Mouse (Mus musculus): ENCODE results near the gene Rapgef2. TPM values are rescaled to one million over a fixed set of nuclear protein-coding genes. Genes with fewer than 3 reads are reported as not detected.
A peak's percentile ranks its signal among the peaks of the same experiment; 100 is the strongest.

Rapgef2 gene
- polyA plus RNA-seq, 1 experiment: 1.5 TPM

DNA sequence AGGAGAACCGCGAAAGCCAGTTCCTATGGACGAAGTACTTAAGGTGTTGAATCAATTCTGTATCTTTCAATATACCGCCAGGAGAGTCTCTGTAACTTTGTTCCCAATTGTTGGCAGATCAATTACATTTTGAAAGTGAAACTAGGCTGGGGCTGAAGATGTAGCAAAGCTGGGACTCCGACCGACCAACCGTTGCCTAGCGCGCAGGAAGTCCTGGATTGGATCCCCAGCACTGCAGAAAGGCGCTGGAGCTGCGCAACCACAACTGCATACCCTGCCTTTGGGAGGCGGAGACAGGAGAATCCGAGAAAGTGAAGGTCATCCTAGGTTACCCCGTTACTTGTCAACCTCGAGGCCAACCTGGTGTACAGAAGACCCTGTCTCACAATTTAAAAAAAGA is 13.1 kb upstream of the Rapgef2 start:
- Histone ChIP-seq H3K9me3 (peaks cover 7% of the 10 kb centered on the region), H3K36me3 (replicated peaks; ENCODE audit: low read length) (no peaks in the 10 kb centered on the region), H3K4me3 (replicated peaks) (peak overlapping the region; percentile 18), H3K4me1 (peaks cover 5% of the 10 kb centered on the region; the same call in 1 of the 2 replicates), H3K27me3 (replicated peaks) (peaks cover 1% of the 10 kb centered on the region)
- TF ChIP-seq FLI1 (IDR thresholded peaks at IDR 0.05; ENCODE audit: low read length): no peak
- TF ChIP-seq GATA1 (IDR thresholded peaks at IDR 0.05; ENCODE audit: borderline replicate concordance, low read length): no peak

DNA sequence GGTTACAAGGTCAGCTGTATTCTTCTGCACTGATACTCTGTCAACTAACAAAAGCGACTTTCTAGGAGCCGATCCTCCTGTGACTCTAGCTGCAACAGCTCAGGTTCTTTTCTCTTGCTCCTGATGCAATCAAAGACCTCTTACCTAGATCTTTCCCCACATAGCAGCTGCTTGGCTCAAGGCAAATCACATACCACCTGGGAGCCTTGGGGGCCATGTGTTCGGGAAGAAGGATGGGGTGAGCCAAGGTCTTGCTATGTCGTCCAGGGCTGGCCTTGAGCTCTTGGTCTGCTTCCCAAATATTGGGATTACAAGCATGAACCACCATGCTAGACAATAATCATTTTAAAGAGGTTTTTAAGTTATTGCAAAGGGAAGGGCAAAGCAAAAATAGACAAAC is 11.0 kb upstream of the Rapgef2 start:
- no peak overlapping the region for H3K4me3 ChIP-seq (replicated peaks)
- H3K4me1 ChIP-seq: peaks cover 5% of the 10 kb centered on the region; the same call in 1 of the 2 replicates
- peaks cover 7% of the 10 kb centered on the region for H3K9me3 ChIP-seq
- peaks cover 3% of the 10 kb centered on the region for H3K27me3 ChIP-seq (replicated peaks)
- no peaks in the 10 kb centered on the region for H3K36me3 ChIP-seq (replicated peaks; ENCODE audit: low read length)
- TF ChIP-seq FLI1 (IDR thresholded peaks at IDR 0.05; ENCODE audit: low read length) (no peak), GATA1 (IDR thresholded peaks at IDR 0.05; ENCODE audit: borderline replicate concordance, low read length) (no peak)

DNA sequence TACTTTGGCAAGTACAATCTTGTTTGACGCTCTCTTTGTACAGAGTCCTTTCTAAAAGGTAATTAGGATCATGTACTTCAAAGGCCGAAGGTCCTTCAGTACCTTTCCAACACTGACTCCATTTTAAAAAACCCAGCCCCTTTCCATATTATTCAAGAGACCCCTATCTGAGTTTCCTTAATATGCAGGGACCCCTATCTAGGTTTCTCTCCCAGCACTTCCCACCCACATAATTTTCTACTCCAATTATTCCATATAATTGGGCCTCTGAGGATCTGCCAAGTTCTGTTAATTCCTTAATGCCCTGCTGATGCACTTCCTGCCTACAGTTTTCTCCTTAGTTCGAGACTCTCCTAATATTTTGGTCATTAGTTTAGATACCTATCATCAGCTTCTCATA is 10.3 kb upstream of the Rapgef2 start:
- TF ChIP-seq GATA1 (IDR thresholded peaks at IDR 0.05; ENCODE audit: borderline replicate concordance, low read length): no peak
- no peak for TF ChIP-seq FLI1 (IDR thresholded peaks at IDR 0.05; ENCODE audit: low read length)
- Histone ChIP-seq H3K4me1 (peaks cover 5% of the 10 kb centered on the region; the same call in 1 of the 2 replicates), H3K27me3 (replicated peaks) (peaks cover 3% of the 10 kb centered on the region), H3K4me3 (replicated peaks) (no peak overlapping the region), H3K36me3 (replicated peaks; ENCODE audit: low read length) (no peaks in the 10 kb centered on the region), H3K9me3 (peaks cover 7% of the 10 kb centered on the region)

DNA sequence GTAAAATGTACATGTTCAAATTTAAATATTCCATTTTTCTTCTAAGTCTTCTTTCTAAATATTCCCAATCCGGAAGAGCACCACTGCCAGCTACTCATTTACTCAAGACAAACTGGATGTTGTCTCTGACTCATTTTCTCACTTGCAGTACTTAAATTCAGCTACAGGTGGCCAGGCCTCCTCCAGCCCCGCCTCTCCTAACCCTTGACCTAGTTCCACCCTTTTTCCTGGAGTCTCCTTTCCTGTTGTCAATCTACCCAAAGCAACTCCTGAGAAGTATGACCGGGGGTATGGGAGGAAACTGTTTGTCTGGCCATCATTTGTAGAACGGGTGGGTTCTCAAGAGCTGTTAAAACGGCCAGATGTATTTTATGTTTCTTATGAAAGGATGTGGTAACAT is 9.7 kb upstream of the Rapgef2 start:
- Histone ChIP-seq H3K9me3 (peaks cover 7% of the 10 kb centered on the region), H3K36me3 (replicated peaks; ENCODE audit: low read length) (no peaks in the 10 kb centered on the region), H3K4me3 (replicated peaks) (no peak overlapping the region), H3K4me1 (peaks cover 5% of the 10 kb centered on the region; the same call in 1 of the 2 replicates), H3K27me3 (replicated peaks) (peaks cover 3% of the 10 kb centered on the region)
- TF ChIP-seq FLI1 (IDR thresholded peaks at IDR 0.05; ENCODE audit: low read length) (no peak), GATA1 (IDR thresholded peaks at IDR 0.05; ENCODE audit: borderline replicate concordance, low read length) (no peak)

DNA sequence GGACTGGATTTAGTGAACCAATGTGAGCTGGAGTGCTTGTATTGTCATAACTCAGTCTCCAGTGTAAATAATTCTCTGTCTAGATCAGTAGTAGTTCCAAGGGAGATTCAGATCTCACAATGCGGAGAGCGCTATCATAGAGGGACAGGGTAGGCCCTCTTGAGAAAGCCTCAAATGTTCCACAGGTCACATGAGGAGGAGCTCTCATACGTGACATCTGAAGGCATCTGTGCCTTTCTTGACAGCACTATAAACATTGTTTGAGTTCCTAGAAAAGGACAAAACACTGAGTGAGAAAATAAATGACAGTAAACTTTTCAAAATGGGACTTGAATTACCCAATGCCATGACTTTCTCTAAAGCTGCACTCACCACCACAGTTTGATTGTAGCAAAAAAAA is 8.4 kb upstream of the Rapgef2 start:
- peaks cover 14% of the 10 kb centered on the region for H3K4me1 ChIP-seq
- no peak overlapping the region for H3K4me3 ChIP-seq (replicated peaks)
- TF ChIP-seq GATA1 (IDR thresholded peaks at IDR 0.05; ENCODE audit: borderline replicate concordance, low read length) (no peak), FLI1 (IDR thresholded peaks at IDR 0.05; ENCODE audit: low read length) (no peak)
- no peaks in the 10 kb centered on the region for H3K36me3 ChIP-seq (replicated peaks; ENCODE audit: low read length)
- H3K27me3 ChIP-seq (replicated peaks): peaks cover 3% of the 10 kb centered on the region
- peaks cover 7% of the 10 kb centered on the region for H3K9me3 ChIP-seq

DNA sequence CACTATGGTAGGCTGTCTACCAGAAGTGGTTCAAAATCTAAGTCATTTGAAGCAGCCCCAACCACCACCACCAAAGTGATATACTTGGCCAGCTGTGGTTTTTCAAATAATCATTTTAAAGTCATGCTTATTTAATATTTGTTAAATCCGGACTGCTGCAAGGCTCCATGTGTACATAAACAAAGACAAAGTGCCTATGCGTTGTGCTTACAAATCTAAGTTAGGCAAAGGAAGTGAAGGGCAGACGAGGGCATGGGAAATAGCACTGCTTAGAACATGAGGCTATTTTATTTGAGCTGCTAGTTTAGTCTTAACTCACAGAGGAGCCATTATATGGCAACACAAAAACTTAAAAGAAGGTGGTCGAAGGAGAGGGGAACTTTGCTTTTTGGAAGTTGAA is 6.7 kb upstream of the Rapgef2 start:
- TF ChIP-seq GATA1 (IDR thresholded peaks at IDR 0.05; ENCODE audit: borderline replicate concordance, low read length) (no peak), FLI1 (IDR thresholded peaks at IDR 0.05; ENCODE audit: low read length) (no peak)
- Histone ChIP-seq H3K27me3 (replicated peaks) (peaks cover 3% of the 10 kb centered on the region), H3K4me1 (peaks cover 28% of the 10 kb centered on the region), H3K36me3 (replicated peaks; ENCODE audit: low read length) (no peaks in the 10 kb centered on the region), H3K4me3 (replicated peaks) (no peak overlapping the region), H3K9me3 (no peaks in the 10 kb centered on the region; the same call in 1 of the 2 replicates)

DNA sequence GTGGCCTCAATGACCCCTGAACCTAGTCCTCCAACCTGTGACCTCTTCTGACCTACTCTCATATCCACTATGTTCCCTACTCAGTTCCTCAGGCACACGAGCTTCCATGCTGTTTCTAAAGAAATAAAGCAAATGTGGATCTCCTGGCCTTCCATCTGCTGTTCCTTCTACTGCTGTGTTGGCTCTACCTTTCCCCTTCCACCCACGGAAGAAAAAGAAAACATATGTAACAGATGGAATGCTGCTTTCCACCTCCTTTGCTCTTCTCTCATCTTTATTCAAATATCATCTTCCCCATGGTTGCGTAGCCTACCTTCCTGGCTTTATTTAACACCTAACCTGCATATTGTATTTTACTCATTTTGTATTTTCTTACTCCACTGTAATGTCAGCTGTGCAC is 2.7 kb upstream of the Rapgef2 start:
- no peak overlapping the region for H3K4me3 ChIP-seq (replicated peaks)
- TF ChIP-seq GATA1 (IDR thresholded peaks at IDR 0.05; ENCODE audit: borderline replicate concordance, low read length) (no peak), FLI1 (IDR thresholded peaks at IDR 0.05; ENCODE audit: low read length) (no peak)
- no peaks in the 10 kb centered on the region for H3K36me3 ChIP-seq (replicated peaks; ENCODE audit: low read length)
- H3K27me3 ChIP-seq (replicated peaks): peaks cover 3% of the 10 kb centered on the region
- H3K4me1 ChIP-seq: peaks cover 50% of the 10 kb centered on the region
- no peaks in the 10 kb centered on the region for H3K9me3 ChIP-seq

DNA sequence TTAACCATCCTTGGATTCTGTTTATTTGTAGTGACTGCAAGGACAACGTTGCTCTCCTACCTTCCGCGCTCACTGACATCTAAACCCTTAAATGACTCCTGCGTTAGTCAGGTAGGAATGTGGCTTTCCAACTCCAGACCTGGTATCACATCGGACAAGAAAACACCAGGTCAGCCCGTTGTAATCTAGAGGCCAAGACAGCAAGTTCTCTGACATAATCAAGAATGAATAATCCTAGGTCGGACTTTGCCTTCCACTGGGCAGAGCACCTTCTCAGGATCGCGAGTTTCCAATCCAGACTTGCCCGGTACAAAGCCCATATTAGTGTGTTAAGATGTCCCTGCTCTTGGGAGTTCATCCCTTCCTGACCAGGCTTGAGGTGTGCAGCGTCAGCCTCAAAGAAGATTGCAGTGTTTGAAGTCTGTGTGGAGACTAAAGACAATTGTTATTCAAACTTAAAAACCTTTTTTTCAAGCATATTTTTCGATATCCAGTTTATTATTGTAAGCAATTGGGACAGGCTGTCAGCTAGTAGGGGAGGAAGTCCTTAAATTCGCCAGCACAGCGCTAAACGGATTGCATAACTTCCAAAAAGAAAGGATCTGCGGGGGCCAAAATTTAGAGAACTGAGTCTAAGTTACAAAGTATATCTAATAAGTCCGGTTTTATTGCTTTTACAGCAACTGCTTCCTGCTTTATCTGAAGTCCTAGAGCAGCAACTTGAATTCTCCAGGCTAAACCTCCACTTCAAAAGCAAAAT is 1.6 kb upstream of the Rapgef2 start:
- TF ChIP-seq GATA1 (IDR thresholded peaks at IDR 0.05; ENCODE audit: borderline replicate concordance, low read length): no peak
- no peak for TF ChIP-seq FLI1 (IDR thresholded peaks at IDR 0.05; ENCODE audit: low read length)
- peak overlapping the region; percentile 97 for H3K4me3 ChIP-seq (replicated peaks)
- no peaks in the 10 kb centered on the region for H3K9me3 ChIP-seq
- H3K36me3 ChIP-seq (replicated peaks; ENCODE audit: low read length): no peaks in the 10 kb centered on the region
- H3K4me1 ChIP-seq: peaks cover 61% of the 10 kb centered on the region
- H3K27me3 ChIP-seq (replicated peaks): no peaks in the 10 kb centered on the region

DNA sequence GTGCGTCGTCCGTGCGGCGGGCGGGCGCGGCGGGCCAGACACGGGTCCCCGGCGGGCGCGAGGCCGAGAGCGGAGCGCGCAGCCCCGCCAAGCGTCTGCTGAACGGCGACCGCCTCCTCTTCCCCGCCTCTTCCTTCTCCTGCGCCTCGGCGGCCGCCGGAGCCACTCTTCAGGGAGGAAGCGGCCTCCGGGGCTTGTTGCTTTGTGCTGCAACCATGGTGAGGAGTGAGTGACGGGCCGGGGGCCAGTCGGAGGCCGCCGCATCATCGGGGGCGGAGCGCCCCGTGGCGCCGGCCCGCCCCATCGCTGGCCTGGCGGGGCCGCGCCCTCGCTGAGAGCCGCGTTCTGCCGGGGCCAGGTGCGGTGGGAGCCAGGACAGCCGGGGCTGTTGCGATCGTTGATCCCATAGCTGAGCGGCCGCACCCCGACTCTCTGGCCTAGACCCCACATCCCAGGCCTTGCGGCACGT is 825 bp upstream of the Rapgef2 start:
- Histone ChIP-seq H3K9me3 (no peaks in the 10 kb centered on the region), H3K36me3 (replicated peaks; ENCODE audit: low read length) (no peaks in the 10 kb centered on the region), H3K4me3 (replicated peaks) (peak overlapping the region; percentile 97), H3K4me1 (peaks cover 68% of the 10 kb centered on the region), H3K27me3 (replicated peaks) (no peaks in the 10 kb centered on the region)
- TF ChIP-seq GATA1 (IDR thresholded peaks at IDR 0.05; ENCODE audit: borderline replicate concordance, low read length): no peak
- no peak for TF ChIP-seq FLI1 (IDR thresholded peaks at IDR 0.05; ENCODE audit: low read length)

DNA sequence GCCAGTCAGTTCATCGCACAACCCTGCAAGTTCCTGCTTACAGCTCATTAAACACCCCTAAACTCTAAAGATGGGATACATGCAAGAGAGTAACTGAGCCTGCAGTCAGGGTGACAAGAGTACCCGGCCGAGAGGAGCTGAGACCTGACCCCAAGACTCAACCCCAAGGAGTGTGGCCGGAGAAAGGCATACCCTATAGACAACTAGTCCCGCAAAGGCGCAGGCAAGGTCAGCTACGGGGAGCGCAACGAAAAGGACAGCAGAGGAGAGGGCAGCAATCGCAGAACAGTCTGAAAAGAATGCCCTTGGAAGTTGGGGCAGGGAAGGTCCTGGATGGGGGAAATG is 314 bp downstream of the Rapgef2 start:
- TF ChIP-seq FLI1 (IDR thresholded peaks at IDR 0.05; ENCODE audit: low read length) (no peak), GATA1 (IDR thresholded peaks at IDR 0.05; ENCODE audit: borderline replicate concordance, low read length) (no peak)
- Histone ChIP-seq H3K4me1 (peaks cover 75% of the 10 kb centered on the region), H3K4me3 (replicated peaks) (peak overlapping the region; percentile 97), H3K27me3 (replicated peaks) (no peaks in the 10 kb centered on the region), H3K9me3 (no peaks in the 10 kb centered on the region), H3K36me3 (replicated peaks; ENCODE audit: low read length) (no peaks in the 10 kb centered on the region)

Measured in megakaryocyte, embryonic 14.5 days (primary cell).